Mouse (Mus musculus): Measurements from ENCODE around the gene Utp3. TPM values are rescaled to one million over a fixed set of nuclear protein-coding genes. Genes with fewer than 3 reads are reported as not detected.

The Utp3 gene
- polyA plus RNA-seq (2012; rRNA removed) = 29.3 and 30.5 TPM in 2 replicates

GRCm38 (mm10) chr5:88554086-88554886 is at the start of gene Utp3:
Utp3 (plus strand) TSS chr5:88554462.

GRCm38 (mm10) chr5:88527657-88528056 is 26.6 kb upstream of the Utp3 start, which contains the start of gene Jchain:
Jchain (minus strand) TSS chr5:88527891.

GRCm38 (mm10) chr5:88564501-88565147 is 10.4 kb downstream of the Utp3 start, which contains the start of gene Rufy3:
Rufy3 (plus strand) TSS chr5:88565040.

Other genes with a start within 250 kb of the Utp3 start
- not detected in 2 replicates for gene Prol1, start 237.2 kb upstream of the Utp3 start, polyA plus RNA-seq (2012; rRNA removed)
- not detected in 2 replicates for gene Amtn, start 178.4 kb upstream of the Utp3 start, polyA plus RNA-seq (2012; rRNA removed)
- not detected in 2 replicates for gene Ambn, start 98.5 kb upstream of the Utp3 start, polyA plus RNA-seq (2012; rRNA removed)
- gene Enam, start 66.5 kb upstream of the Utp3 start, polyA plus RNA-seq (2012; rRNA removed) = not detected in 2 replicates
- 0.07 and 0.09 TPM in 2 replicates for gene Jchain, start 26.6 kb upstream of the Utp3 start, polyA plus RNA-seq (2012; rRNA removed)
- gene Rufy3, start 10.6 kb downstream of the Utp3 start, polyA plus RNA-seq (2012; rRNA removed) = 4.6 and 5.3 TPM in 2 replicates
- 21.9 and 22.8 TPM in 2 replicates for gene Grsf1, start 121.7 kb downstream of the Utp3 start, polyA plus RNA-seq (2012; rRNA removed)
- gene Mob1b, start 166.4 kb downstream of the Utp3 start, polyA plus RNA-seq (2012; rRNA removed) = 7.6 and 9.6 TPM in 2 replicates
- 36.7 and 48.5 TPM in 2 replicates for gene Dck, start 210.5 kb downstream of the Utp3 start, polyA plus RNA-seq (2012; rRNA removed)